Mouse (Mus musculus) spleen, adult 2 months (tissue): Measurements from ENCODE around the gene Babam2. TPM values are rescaled to one million over a fixed set of nuclear protein-coding genes. Genes with fewer than 3 reads are reported as not detected.

ENCODE experiments used
- DNase-seq, 2 experiments: peaks; one replicate each; pipeline versions ENCODE4 v3.0.0 to v3.0.0-alpha.2; 2012 to 2021; ENCODE audit warnings: low spot score in 2 of 2, low read depth in 1 of 2
- H3K27ac ChIP-seq: fragments of 200-500 bp; 2 replicates; pipeline ENCODE4 v1.5.1; 2012; ENCODE audit warnings: low read length, inconsistent platforms; ENCODE audit not compliant: insufficient read depth
- H3K27me3 ChIP-seq: fragments of 200-500 bp; 2 replicates; pipeline ENCODE4 v1.6.1; 2012; ENCODE audit warnings: mild to moderate bottlenecking, moderate library complexity, low read length, inconsistent platforms; ENCODE audit not compliant: control insufficient read depth, insufficient read depth
- H3K36me3 ChIP-seq: fragments of 200-500 bp; 2 replicates; pipeline ENCODE4 v1.6.1; 2012; ENCODE audit warnings: mild to moderate bottlenecking, low read length, inconsistent platforms; ENCODE audit not compliant: control insufficient read depth, insufficient read depth
- H3K4me1 ChIP-seq: fragments of 200-500 bp; 2 replicates; pipeline ENCODE4 v1.6.1; 2011; ENCODE audit warnings: inconsistent platforms; ENCODE audit not compliant: control insufficient read depth, insufficient read depth, insufficient read length
- H3K4me3 ChIP-seq: fragments of 200-500 bp; 2 replicates; pipeline ENCODE4 v1.5.1; 2011; ENCODE audit warnings: mild to moderate bottlenecking, inconsistent platforms; ENCODE audit not compliant: insufficient read depth, insufficient read length; ENCODE audit errors: extremely low read depth
- CTCF ChIP-seq: fragments of 200-500 bp; IDR thresholded peaks from 2 replicates; pipeline ENCODE4 v1.5.1; 2011; ENCODE audit warnings: mild to moderate bottlenecking, inconsistent platforms; ENCODE audit not compliant: insufficient read depth, insufficient read length, insufficient replicate concordance; ENCODE audit errors: extremely low read depth
- POLR2A ChIP-seq: fragments of 200-500 bp; IDR thresholded peaks from 2 replicates; pipeline ENCODE4 v1.6.1; 2011; ENCODE audit warnings: low read depth, low read length, inconsistent platforms
- WGBS: fragments of 180-500 bp; shearing (Covaris S2); methylation state at CpG from one replicate; pipeline ENCODE4 v1.1.7; 2018; 5-methylcytosine and 5-hydroxymethylcytosine counted together
- polyA plus RNA-seq: library from polyadenylated mRNA; depleted of rRNA; stranded (reverse); fragments of >200 nt; gene quantifications from 2 replicates; pipeline ENCODE4 v1.2.3, GENCODE M21; 2012

The Babam2 gene
- polyA plus RNA-seq, 1 experiment = 12.2 TPM

- H3K4me1 ChIP-seq = no peaks in the 10 kb centered on the region
- TF ChIP-seq CTCF (no peak), POLR2A (no peak)
- 46% methylated on average over 1 of the region's 1 CpGs for WGBS
Measured at GRCm38 (mm10) chr5:31860426-31860825, 162.9 kb downstream of the Babam2 start.

GRCm38 (mm10) chr5:31860831-31861624 lies 163.5 kb downstream of the Babam2 start:
- H3K27ac ChIP-seq = no peak overlapping the region
- H3K4me1 ChIP-seq = no peaks in the 10 kb centered on the region
- no peak for DNase-seq
- no peaks in the 10 kb centered on the region for H3K27me3 ChIP-seq
- 77% methylated on average over 5 of the region's 5 CpGs for WGBS
- TF ChIP-seq CTCF (no peak), POLR2A (no peak)
- H3K4me3 ChIP-seq = no peak overlapping the region
- H3K36me3 ChIP-seq = no peaks in the 10 kb centered on the region

More at GRCm38 (mm10) chr5:31860426-31860825, 162.9 kb downstream of the Babam2 start:
- no peaks in the 10 kb centered on the region for H3K27me3 ChIP-seq
- H3K27ac ChIP-seq = no peak overlapping the region
- H3K4me3 ChIP-seq = no peak overlapping the region
- no peak for DNase-seq
- H3K36me3 ChIP-seq = no peaks in the 10 kb centered on the region

- DNase-seq = no peak
- WGBS = 81% methylated on average over 1 of the region's 1 CpGs
- Histone ChIP-seq H3K27ac (no peak overlapping the region), H3K4me3 (no peak overlapping the region), H3K4me1 (no peaks in the 10 kb centered on the region), H3K36me3 (no peaks in the 10 kb centered on the region), H3K27me3 (no peaks in the 10 kb centered on the region)
- TF ChIP-seq POLR2A (no peak), CTCF (no peak)
Measured at GRCm38 (mm10) chr5:31862753-31863468, 165.4 kb downstream of the Babam2 start.

GRCm38 (mm10) chr5:31864095-31864494 lies 166.6 kb downstream of the Babam2 start:
- Histone ChIP-seq H3K4me3 (no peak overlapping the region), H3K27ac (no peak overlapping the region), H3K4me1 (no peaks in the 10 kb centered on the region), H3K27me3 (no peaks in the 10 kb centered on the region), H3K36me3 (no peaks in the 10 kb centered on the region)
- no peak for DNase-seq
- no peak for TF ChIP-seq CTCF
- 89% methylated on average over 2 of the region's 2 CpGs for WGBS

GRCm38 (mm10) chr5:31866071-31866470 lies 168.6 kb downstream of the Babam2 start:
- TF ChIP-seq POLR2A = no peak
- TF ChIP-seq CTCF = no peak
- H3K27ac ChIP-seq = no peak overlapping the region
- H3K27me3 ChIP-seq = no peaks in the 10 kb centered on the region
- H3K4me1 ChIP-seq = no peaks in the 10 kb centered on the region; the same call in 1 of the 2 replicates
- no peak overlapping the region for H3K4me3 ChIP-seq
- no peaks in the 10 kb centered on the region for H3K36me3 ChIP-seq
- DNase-seq = no peak
- WGBS = 82% methylated on average over 3 of the region's 3 CpGs

GRCm38 (mm10) chr5:31870856-31871520 lies 173.5 kb downstream of the Babam2 start:
- WGBS = 30% methylated on average over 8 of the region's 8 CpGs
- peak overlapping the region; percentile 81 for H3K27ac ChIP-seq

More at GRCm38 (mm10) chr5:31870856-31871520, 173.5 kb downstream of the Babam2 start:
- H3K4me1 ChIP-seq = no peaks in the 10 kb centered on the region; the same call in 1 of the 2 replicates
- no peak overlapping the region for H3K4me3 ChIP-seq
- H3K36me3 ChIP-seq = no peaks in the 10 kb centered on the region
- peak; percentile 18; the same call in 1 of the 2 replicates for TF ChIP-seq POLR2A
- no peak for TF ChIP-seq CTCF
- peak; percentile 55 to 67 for DNase-seq
- H3K27me3 ChIP-seq = no peaks in the 10 kb centered on the region
